Mouse (Mus musculus) CD4-positive, CD25-positive, alpha-beta regulatory T cell, adult 4 months (primary cell): Measurements from ENCODE around the gene Fam178b. TPM values are rescaled to one million over a fixed set of nuclear protein-coding genes. Genes with fewer than 3 reads are reported as not detected.

ENCODE experiments used
- ATAC-seq: one replicate; pipeline ENCODE4 v1.8.0; 2017
- polyA plus RNA-seq, 2 experiments: library from polyadenylated mRNA; unstranded; fragments of 100-300 nt; shearing (Covaris generic); gene quantifications; one replicate each; pipeline ENCODE4 v1.2.1; 2017

The Fam178b gene
- polyA plus RNA-seq: not detected

DNA sequence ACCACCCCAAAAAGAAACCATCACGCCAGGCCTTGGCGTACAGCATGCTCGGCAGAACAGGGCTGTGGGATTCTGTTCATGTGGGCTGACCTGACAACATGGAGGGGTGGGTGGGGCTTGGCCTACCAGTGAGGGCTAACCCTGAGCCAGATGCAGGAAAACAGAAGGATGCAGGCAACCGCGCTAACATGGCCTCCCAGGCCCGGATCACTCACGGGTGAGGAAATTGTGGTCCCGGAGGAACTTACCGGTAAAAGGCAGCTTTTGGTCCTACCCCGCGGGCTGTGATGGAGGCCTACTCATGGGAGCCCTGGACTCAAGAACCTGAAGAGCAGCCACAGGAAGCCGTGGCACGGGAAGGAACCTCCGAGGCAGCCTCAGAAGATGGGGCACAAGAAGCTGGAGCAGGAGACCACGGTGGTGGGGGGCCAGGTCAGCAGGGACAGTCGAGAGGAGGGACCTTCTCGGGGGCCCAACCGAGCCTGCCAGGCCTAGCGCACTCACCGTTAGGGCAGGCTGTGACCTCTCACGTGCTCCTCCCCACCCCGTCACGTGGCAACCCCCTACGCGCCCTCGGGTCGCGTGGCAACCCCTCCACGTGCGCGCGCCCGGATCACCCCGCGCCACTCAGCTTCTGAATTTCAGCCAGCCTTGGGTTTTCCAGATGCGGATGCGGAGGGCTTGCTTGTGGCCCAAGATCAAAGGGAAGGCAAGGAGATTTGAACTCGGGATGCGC is at the start of gene Fam178b:
TSS of gene Fam178b (minus strand) at position 564 of the 736 bp plus-strand sequence.
- ATAC-seq: no peak

DNA sequence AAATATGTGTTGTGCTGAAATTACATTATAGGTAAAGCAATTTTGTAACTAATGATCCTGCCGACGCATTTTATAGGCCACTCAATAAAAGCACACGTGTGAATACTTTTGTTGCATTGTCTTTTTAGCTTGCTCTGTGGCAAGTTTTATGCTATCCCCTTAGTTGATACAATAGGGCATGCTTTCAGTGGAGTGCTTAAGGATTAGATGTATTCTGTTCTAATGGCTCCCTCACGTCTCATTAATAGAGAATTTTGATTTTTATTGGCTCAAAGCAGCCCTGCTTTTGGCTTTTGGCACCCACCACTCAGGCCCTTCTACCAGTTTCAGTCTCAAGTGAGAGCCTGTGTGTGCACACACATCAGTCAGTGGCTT is 41.1 kb upstream of the Fam178b start:
- no peak for ATAC-seq

DNA sequence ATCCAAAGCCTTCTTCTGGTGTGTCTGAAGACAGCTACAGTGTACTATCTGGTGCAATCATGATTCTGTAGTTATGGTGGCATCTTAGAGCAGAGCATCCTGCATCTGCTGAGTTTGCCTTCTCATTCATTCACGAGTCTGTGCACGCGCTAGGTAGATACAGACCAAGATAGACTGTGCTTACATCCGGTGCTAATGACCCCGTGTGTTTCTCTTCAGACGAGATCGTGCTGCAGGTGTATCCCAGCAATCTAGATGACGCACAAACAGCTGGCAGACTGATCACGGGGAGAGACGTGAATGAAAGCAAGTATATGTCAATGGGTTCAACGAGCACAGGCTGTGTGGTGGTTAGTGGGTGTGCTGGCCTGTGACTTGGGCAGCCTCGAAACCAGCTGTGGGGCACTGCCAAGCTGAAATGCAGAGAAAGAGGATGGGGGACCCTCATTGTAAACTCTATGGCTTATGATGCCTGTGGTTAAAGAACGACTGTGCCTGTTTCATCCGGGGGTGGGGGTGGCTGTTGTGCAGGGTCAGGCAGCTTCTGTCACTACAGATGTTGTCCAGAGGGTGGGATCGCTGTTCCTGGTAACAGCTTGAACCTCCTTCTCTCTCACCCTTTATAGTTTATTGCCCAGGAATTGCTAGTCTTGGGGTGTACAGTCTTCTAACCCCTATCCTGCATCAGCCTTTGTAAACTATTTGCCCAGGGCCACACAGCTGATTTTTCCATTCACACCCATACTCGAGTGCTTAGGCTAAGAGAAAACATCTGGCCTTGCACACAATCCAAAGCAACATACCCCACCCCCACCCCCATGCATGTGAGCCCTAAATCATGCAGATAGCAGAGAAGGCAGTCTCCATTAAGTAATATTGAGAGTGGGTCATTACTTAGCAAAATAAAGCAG is 40.4 kb upstream of the Fam178b start:
- ATAC-seq: peak; percentile 92

DNA sequence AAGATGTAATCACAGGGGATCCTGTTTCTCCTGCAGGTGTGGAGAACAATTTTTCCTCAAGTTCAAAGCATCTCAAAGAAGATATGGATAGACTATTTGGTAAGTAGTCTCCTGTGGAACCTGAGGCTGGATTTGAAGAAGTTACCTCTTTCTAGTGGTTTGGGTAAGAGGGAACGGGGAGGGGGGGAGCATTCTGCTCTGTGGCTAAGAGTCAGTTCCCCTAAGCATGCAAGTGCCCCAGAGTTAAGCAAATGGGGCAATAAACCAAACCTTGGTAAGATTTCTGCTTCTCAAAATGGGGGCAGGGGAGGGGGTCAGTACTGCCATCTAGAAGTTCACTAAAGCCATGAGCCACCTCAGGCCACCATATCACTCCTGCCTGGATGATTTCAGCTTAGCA is 35.8 kb upstream of the Fam178b start:
- ATAC-seq: no peak

DNA sequence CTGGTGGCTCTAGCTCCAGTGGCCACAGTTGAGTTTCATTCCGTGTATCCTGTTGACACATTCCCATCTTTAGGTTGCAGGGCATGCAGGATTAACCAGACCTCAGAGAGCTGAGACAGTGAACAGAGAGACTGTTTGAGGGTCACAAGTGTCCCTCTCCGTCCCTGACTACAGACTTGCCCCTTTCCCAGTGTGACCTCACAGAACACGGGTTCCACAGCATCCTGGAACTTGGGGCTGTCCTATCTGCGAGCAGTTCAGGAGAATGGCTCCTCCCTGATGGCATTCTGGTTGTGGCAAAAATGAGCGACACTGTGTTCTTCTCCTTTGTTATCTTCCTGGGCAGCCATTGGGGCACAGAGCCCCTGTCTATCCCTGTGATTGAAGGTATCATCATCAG is 31.3 kb upstream of the Fam178b start, which contains the start of gene Actr1b:
TSS of gene Actr1b (minus strand) at position 112 of the 400 bp plus-strand sequence.
- ATAC-seq: no peak

DNA sequence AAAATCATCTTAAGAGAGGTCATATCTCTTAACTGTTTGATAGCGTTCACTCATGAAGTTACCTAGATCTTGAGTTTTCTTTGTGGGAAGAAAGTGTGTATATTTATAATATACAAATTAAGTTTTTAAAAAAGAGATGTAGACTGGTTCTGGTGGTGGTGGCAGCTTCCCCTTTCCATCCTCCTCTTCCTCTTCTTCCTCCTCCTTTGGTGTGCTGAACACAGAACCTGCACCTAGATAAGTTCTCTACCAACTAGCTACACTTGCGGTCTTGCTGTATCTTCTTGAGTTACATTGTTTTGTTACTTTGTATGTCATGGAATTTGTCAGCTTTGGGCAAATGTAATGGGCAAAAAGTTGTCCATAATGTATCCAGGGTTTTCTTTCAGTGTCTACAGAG is 28.1 kb upstream of the Fam178b start:
- ATAC-seq: no peak

DNA sequence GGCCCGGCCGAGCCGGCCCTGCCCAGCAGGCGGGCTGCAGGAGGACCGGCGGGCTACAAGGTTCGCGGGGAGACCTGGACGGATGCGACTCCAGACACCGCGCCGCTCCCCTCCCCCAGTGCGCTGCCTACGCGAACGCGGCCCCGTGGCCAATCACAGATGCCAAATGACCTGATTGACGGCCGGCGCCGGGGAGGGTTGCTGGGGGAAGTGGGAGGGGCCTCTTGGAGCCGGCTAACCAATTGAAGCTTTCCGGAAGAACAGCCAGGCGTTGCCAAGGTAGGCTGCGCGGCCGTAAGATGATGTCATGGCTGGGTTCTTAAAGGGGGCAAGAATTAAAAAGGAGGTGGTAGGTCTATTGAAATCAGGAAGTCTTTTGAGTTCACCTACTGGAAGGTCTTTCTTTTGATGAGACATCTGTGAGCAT is 26.9 kb upstream of the Fam178b start, which contains the start of gene 4933424G06Rik:
TSS of gene 4933424G06Rik (plus strand) at position 296 of the 427 bp plus-strand sequence.
- ATAC-seq: peak; percentile 96

DNA sequence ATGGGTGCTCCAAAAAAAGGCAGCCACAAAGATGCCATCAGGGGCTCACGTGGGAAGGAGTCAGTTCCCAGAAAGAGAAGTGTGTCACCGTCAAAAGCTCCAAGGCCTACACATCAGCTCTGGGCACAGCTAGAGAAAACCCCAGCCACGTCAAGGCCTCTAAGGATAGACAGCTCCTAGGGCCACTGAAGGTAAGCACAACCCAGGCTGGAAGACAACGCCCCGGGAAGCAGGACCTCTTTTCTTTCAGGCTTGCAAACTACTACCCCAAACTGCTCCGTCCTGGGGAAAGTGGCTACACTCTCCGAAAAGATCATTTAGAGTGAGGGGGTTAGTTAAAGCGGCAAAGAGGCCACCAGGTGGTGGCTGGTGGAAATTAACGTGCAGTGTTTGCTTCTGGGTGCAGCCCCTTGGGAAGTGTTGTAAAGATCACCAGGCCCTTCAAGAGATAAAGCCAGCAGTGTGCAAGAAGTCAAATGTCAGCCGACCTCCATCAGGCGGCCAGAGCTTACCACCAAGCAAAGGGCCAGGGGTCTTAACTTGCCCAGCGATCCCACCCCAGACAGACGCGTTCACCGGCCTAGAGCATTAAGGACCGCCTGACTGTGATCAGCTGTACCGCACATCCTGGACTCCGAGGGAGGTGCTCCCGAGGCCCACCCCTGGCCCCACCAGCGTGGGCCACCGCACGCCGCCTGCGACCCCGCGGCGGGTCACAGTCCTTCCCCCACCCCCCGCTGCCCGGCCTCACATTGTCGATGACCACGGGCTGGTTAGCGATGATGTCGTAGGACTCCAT is 26.3 kb upstream of the Fam178b start:
- peak; percentile 54 for ATAC-seq

DNA sequence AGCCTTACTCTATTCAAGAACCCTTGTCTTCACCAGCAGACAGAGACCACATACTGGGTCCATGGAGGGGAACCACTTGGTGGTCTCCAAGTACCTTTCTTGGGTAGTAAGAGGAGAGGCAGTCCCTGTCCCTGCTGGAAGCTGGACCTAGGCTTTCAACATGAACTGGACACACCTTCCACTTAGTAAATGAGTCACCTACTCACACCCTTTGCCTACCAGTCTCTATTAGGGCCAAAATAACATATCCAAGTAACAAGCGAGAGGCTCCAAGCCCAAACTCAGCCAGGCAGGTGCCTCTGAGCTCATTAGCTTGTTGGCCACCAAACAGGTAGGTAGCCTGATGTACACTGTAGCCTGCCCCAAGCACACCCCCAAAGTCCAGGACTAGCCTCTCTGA is 25.6 kb upstream of the Fam178b start:
- no peak for ATAC-seq

DNA sequence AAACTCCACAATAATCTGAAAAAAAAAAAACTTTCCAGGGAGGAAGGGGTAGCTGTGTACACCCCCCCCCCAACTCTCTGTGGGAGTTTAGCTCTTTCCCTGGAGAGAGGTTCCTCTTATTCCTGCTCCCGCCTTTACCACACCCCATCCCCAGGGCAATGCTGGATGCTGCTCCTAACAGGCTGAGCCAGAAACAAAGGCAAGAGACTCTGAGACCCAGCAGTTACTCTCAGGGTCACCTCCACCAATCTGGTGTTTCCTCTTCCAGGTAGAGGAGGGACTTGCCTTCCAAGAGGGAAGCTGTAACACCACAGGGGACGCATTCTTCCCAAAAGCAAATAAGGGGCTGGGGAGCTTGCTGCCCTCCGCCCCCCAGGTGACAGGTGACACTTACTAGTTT is 24.8 kb upstream of the Fam178b start:
- no peak for ATAC-seq

DNA sequence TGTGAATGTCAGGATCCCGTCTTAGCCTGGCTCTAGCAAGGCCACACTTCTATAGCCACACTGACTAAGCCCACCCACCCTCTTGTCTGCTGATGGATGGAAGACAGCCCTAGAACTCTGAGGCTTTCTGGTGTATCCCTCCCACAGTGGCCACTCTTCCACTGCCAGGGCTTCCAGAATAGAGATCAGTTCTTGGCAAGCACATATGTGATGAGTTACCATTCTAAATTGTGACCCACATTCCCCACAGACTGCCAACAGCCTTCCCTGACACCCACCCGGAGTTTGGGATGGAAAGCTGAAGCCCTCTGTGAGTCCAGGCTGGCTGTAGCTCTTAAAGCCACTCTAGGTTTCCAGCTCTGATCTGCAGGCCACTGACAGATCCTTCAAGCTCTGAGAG is 24.2 kb upstream of the Fam178b start:
- no peak for ATAC-seq

DNA sequence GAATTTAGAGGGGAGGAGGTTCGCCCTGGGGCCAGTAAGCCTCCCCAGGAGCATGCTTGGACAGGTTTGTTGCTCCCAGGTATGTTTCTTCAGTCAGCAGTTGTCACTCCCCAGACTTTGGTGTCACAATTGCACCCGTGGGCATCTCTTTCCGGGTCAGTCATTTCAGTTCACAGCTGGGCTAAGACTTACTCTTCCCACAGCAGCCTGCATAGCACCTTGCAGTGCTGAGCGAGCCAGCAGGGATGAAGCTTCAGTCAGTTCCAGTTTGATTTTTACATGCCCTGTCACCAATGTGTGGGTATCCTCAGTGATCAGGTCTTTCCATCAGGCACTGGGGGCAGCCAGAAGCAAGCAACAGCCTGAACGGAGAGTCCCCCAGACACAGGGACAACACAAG is 14.0 kb upstream of the Fam178b start:
- no peak for ATAC-seq

DNA sequence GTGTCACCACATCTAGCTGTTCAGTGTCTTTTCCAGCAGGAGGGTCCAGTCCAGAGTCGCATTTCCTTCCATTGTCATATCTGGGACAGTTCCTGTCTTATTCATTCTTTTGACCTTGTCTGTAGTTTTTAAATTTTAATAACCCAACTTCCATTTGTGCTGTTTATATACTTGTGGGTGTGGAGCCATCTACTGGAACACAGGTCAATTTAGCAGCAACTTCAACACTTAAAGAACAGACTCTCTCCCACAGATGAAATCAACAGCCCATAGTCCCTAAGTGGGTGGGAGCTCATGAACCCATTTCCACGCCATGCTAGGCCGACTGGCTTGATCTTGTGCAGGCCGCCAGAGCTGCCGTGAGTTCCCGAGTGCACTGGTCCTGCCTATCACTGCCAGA is 13.4 kb upstream of the Fam178b start:
- ATAC-seq: no peak

DNA sequence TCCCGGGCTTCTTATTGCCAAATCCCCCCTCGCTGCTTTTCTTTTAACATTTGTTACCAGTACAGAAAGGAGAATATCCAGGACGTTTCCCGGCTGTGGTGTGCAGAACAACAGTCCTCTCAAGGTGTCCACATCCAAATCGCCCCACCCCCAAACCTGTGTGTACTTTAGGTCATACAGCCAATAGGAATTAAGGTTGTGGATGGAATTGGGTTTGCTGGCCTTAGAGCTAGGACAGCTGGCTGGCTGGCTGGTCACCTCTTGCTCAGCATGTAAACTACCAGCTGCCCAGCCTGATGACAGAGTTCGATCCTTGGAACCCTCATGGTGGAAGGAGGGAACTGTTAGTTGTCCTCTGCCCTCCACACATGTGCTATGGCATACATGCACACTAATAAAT is 11.9 kb upstream of the Fam178b start:
- ATAC-seq: no peak

DNA sequence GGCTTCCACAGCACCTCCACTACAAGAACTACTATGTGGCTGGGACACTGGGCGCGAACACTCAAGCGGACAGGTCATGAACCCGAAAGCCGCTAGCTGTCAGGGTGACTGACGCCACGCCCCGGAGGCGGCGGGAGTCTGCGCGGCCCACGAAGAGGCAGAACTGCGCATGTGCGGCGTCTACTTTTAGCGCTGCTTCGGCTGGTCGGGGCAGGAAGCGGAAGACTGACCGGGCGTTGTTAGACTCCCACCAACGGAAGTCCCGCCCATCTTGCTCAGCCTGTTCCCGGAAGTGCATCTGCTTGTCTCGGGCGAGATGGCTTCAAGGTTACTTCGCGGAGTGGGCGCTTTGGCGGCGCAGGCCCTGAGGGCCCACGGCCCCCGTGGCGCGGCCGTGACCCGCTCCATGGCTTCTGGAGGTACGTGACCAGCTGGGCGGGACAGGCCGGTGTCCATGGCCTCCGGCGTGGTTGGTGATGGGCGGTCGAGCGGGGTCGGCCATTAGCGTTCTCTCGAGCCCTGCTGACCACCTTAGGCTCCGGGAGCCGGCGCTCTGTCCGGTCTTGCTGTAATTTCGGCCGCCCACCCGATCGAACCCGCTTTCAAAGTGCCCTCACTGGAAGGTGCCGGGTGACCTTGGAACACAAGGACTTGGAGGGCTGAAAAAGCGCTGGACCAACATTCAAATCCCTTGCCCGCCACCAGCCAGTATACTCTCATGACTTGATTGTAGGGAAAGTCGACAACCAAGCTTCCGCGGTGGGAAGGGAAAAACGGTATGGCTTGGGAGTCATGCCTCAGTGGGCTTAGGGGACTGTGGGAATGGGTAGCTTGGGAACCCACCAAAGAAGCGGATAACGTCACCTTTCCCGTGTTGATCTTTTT is 8.5 kb upstream of the Fam178b start, which contains the start of gene Cox5b:
TSS of gene Cox5b (plus strand) at position 179 of the 885 bp plus-strand sequence.
- peak; percentile 98 for ATAC-seq

DNA sequence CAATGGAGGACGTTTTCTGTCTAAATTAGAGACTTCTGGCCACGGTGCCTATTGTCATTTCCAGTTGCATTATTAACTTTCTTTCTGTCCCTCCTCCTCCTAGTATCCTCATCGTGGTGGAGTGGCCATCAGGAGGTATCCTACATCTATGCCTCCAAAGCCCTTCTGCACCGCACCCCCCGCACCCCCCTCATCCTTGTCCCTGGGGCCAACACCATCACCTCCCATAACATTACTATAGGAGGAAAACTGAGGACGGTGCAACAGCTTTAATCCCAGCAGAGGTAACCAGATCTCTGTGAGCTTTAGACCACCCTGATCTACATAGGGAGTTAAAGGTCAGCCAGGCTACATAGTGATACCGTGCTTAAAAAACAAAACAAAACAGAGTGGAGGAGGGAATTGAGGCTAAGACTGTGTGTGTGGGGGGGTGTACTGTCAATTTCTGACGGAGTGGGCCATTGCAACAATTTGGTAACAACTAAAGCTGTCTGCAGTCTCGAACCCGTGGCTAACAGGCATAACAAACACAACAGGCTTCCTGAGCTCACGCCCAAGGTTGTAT is 7.8 kb upstream of the Fam178b start:
- ATAC-seq: no peak

DNA sequence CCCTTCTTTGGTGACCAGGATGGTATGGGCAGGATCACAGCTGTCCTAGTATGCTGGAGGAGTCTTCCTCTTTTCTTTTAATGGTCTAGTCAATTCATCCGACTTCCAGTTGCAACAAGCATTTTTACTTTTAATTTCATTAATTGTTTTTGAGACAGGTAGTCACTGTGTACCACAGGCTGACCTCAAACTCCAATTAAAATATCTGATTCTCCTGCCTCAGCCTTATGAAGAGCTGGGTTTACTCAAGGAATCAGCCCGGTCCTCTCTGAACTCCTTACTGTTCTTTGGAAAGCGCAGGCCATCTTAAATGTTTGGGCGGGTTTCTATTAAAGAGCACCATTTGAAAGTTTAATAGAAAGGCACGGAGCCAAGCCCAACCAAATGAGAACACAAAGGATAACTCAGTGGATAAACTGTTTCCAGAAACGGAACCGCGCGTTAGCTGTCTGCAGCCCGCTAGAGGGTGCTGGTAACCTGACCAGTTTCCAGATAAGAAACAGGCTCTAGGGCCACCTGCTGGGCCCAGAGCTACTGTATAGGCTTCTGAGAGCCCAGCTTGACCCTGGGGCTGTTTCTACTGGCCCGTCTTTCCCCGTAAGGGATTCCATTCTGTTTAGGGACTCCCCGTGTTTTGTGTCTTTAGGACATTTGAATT is 956 bp upstream of the Fam178b start:
- peak; percentile 68 for ATAC-seq

DNA sequence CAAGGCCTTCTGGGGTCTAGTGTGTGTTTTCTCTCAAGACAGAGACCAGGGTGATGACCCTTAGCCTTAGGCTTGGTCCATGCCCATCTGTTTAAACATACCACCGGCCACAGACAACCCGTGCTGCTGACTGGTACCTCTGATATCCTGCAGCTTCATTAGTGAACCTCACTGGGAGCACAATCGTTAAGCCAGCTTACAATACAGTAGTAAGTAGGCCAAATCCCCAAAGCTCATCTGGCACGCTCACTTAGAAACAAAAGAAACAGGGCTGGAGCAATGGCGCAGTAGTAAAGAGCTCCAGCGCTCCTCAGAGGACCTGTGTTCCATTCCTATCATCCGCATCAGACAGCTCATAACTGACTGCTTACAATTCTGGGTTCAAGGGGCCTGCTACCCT is 2.1 kb downstream of the Fam178b start:
- ATAC-seq: no peak

DNA sequence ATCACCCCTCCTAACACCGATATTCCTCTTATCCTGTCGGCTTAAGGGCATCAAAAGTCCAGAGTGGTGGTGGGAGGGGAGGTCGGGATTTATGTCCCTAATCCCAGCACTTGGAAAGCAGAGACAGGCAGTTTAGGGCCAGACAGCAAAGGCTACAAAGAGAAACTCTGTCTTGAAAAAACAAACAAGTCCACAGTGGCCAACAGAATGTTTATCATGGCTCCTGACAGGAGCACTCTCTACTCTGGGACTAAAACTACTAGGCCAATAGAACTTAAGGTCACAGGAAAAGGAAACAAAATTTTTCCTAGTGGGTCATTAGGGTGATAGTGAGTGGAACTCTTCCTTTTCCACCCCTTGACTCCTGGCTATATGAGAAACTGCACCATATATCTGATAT is 8.0 kb downstream of the Fam178b start:
- no peak for ATAC-seq

DNA sequence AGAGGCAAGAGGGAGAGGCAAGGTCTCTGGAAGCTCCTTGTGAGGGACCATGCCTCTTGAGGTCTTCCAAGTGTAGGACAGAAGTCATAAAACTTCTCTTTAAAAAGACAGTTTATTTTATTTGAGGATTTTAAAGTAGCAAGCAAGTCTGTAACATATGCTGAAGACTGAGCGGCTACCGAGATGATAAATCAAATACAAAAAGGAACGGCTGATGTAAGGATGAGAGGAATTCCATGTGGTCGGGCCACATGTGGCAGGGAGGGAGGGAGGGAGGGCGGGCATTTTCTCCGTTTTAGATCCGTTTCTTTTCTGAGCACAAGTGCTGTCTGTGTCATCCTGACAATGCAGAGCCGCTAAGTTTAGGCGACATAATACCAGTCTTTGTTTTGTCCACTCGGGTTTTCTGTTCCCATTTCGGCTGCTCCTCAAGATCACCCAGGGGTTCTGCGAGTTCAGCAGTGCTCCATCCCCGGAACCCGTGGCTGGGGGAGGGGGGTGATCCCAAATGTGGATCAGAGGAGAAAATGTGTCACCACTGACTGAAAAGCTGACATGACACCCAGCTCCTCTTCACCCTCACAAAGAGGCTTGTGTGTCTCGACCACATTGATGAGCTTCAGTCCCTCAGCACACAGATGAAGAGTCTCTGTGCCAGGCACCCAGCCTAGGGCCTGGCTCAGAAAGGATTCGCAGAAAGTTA is 10.2 kb downstream of the Fam178b start:
- no peak for ATAC-seq
